Mouse (Mus musculus) stomach, embryonic 16.5 days (tissue): ENCODE data around the gene Gbgt1. TPM values are rescaled to one million over a fixed set of nuclear protein-coding genes. Genes with fewer than 3 reads are reported as not detected.

Source experiments
- ATAC-seq: fragments of 200-750 bp; cut with Nextera tagmentation; 2 replicates; pipeline ENCODE4 v1.8.0; 2017; ENCODE audit warnings: moderate number of reproducible peaks, moderate TSS enrichment; ENCODE audit not compliant: insufficient read depth, low FRiP score
- H3K27ac ChIP-seq: fragments of 300-500 bp; sonication (generic); 2 replicates; pipeline ENCODE4 v1.5.1; 2014; ENCODE audit warnings: low read length
- H3K27me3 ChIP-seq: fragments of 300-500 bp; sonication (generic); 2 replicates; pipeline ENCODE4 v1.6.1; 2014; ENCODE audit warnings: low read length, control low read depth, mixed read lengths; ENCODE audit not compliant: control insufficient read depth, insufficient read depth
- H3K36me3 ChIP-seq: fragments of 300-500 bp; sonication (generic); 2 replicates; pipeline ENCODE4 v1.6.1; 2014; ENCODE audit warnings: low read length; ENCODE audit not compliant: control insufficient read depth, insufficient read depth
- H3K4me1 ChIP-seq: fragments of 300-500 bp; sonication (generic); 2 replicates; pipeline ENCODE4 v1.6.1; 2014; ENCODE audit warnings: low read length, control low read depth, mixed read lengths; ENCODE audit not compliant: control insufficient read depth, insufficient read depth
- H3K4me2 ChIP-seq: fragments of 300-500 bp; sonication (generic); 2 replicates; pipeline ENCODE4 v1.6.1; 2014; ENCODE audit warnings: low read depth, low read length, mixed read lengths
- H3K4me3 ChIP-seq: fragments of 300-500 bp; sonication (generic); replicated peaks from 2 replicates; pipeline ENCODE4 v1.5.1; 2014; ENCODE audit warnings: mild to moderate bottlenecking, low read length
- H3K9ac ChIP-seq: fragments of 300-500 bp; sonication (generic); 2 replicates; pipeline ENCODE4 v1.6.1; 2014; ENCODE audit warnings: low read length
- H3K9me3 ChIP-seq: fragments of 300-500 bp; sonication (generic); replicated peaks from 2 replicates; pipeline ENCODE4 v1.6.1; 2016; ENCODE audit warnings: low read length, control low read depth; ENCODE audit not compliant: control insufficient read depth
- WGBS: fragments of 180-500 bp; shearing (Covaris S2); extraction: QIAGEN DNeasy Blood & Tissue Kit; methylation state at CpG from one replicate; pipeline ENCODE4 v1.1.7; 2014; 5-methylcytosine and 5-hydroxymethylcytosine counted together
- polyA plus RNA-seq: library from polyadenylated mRNA; unstranded; fragments of >200 nt; fragmentation: Nextera tagmentation; extraction: Ambion mirVana; gene quantifications from 2 replicates; pipeline ENCODE4 v1.2.1, GENCODE M21; 2015

The Gbgt1 gene
- polyA plus RNA-seq, 1 experiment from 2014 or later = 3.5 TPM

DNA sequence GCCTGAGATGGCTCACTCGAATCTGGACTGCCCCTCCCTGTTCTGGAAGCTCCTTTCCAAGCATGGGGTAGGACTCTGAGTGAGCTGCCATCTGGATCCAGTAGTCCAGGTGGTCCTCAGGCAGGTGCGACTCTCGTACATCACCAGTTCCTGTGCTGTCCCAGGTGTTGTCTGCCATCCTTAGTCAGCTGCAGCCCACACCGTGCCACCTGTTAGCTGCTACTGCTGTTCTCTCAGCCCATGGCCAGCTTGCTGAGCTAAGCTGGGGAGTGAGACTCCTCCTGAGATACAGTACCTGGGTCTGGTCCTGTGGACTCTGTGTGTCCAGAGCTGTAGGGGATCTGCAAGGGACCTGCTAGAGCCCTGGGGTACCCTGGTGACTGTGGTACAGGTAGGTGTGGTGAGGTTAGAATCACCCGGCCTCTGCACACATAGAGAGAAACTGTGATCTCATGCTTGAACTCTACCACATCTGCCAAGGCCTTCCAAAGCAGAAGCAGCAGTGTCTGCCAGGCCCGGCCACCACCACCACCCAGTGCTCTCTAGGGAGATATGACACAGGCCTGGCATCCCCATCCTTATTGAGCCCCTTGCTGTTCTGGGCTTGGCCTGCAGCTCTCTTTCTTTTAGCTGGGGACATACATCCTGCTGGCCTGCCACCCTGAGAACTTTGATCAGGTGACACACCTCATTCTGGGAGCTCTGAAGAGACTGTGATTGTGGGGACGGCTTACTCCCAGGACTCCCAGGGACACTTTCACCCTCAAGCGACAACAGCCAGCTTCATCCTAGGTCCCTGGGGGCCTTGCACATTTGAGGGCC, 41.5 kb downstream of the Gbgt1 start:
- no peaks in the 10 kb centered on the region for H3K27me3 ChIP-seq
- H3K27ac ChIP-seq = peak overlapping the region; percentile 90
- no peak for ATAC-seq
- H3K4me2 ChIP-seq = no peak overlapping the region
- H3K9me3 ChIP-seq = no peaks in the 10 kb centered on the region
- H3K9ac ChIP-seq = peak overlapping the region; percentile 55; the same call in 1 of the 2 replicates
- H3K36me3 ChIP-seq = peaks cover 5% of the 10 kb centered on the region; the same call in 1 of the 2 replicates
- no peak overlapping the region for H3K4me3 ChIP-seq
- WGBS = 70% methylated on average over 8 of the region's 8 CpGs
- peaks cover 71% of the 10 kb centered on the region for H3K4me1 ChIP-seq

DNA sequence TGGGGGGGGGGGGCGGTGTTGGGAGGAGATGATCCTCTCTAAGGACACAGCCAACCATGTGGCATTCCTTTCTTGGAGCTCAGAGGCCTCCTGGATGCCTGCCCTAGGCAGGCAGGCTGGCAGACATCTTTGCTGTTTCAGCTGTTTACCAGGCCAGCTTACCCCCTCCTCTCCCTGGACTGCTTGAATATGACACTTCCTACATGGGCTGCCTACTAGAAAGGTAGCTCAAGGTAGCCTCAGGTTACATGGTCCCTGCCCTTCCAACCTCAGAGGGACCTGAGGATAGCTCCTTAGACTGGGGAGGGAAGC, 42.1 kb downstream of the Gbgt1 start:
- peak overlapping the region; percentile 55 for H3K9ac ChIP-seq
- no peak overlapping the region; the same call in 1 of the 2 replicates for H3K4me2 ChIP-seq
- no peaks in the 10 kb centered on the region for H3K27me3 ChIP-seq
- H3K4me1 ChIP-seq = peaks cover 68% of the 10 kb centered on the region
- no peak overlapping the region for H3K4me3 ChIP-seq
- ATAC-seq = no peak
- peak overlapping the region; percentile 90 for H3K27ac ChIP-seq
- no peaks in the 10 kb centered on the region for H3K9me3 ChIP-seq
- H3K36me3 ChIP-seq = peaks cover 10% of the 10 kb centered on the region
- 50% methylated on average over 1 of the region's 1 CpGs for WGBS

DNA sequence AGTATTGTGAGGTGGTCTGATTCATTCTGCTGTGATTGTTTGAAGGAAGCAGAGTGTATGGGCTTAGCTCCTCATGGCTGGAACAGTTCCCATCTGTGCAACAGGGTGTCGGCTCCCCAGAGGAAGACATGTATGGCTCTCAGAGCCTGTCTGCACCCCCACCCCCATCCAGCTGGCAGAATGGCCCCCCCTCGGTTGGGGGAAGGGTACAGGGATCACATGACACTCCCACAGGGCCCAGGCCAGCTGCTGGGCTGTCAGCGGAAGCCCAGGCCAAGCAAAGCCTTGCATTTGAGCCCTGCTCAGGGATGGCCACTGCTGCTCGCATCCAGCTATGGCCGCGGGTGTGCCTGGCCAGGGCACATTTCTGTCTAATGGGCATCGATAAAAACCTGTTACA, 42.5 kb downstream of the Gbgt1 start:
- Histone ChIP-seq H3K4me3 (no peak overlapping the region), H3K27ac (peak overlapping the region; percentile 90), H3K4me2 (peak overlapping the region; percentile 10; the same call in 1 of the 2 replicates), H3K9ac (peak overlapping the region; percentile 55), H3K9me3 (no peaks in the 10 kb centered on the region), H3K27me3 (no peaks in the 10 kb centered on the region), H3K36me3 (peaks cover 14% of the 10 kb centered on the region), H3K4me1 (peaks cover 64% of the 10 kb centered on the region)
- ATAC-seq = peak; percentile 22; the same call in 1 of the 2 replicates
- WGBS = 47% methylated on average over 7 of the region's 7 CpGs

DNA sequence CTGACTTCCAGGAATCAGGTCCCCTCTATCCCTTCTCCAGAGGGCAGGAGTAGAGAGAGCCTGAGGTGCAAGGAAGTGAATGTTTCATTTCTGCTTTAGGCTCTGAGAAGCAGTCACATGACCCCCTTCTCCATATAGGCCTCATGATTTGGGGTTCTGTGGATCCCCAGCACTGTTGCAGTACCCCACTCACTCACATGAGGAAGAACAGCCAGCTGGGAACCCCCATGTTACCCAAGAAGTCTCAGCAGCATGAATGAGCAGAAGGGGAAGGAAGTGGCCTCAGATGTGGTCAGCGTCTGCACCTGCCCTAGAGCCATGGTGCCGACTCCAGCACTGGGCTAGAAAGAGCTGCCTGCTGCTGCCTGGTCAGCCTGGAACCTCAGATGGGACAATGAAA, 43.3 kb downstream of the Gbgt1 start:
- Histone ChIP-seq H3K27ac (peak overlapping the region; percentile 90), H3K9ac (peak overlapping the region; percentile 55; the same call in 1 of the 2 replicates), H3K4me3 (no peak overlapping the region)

DNA sequence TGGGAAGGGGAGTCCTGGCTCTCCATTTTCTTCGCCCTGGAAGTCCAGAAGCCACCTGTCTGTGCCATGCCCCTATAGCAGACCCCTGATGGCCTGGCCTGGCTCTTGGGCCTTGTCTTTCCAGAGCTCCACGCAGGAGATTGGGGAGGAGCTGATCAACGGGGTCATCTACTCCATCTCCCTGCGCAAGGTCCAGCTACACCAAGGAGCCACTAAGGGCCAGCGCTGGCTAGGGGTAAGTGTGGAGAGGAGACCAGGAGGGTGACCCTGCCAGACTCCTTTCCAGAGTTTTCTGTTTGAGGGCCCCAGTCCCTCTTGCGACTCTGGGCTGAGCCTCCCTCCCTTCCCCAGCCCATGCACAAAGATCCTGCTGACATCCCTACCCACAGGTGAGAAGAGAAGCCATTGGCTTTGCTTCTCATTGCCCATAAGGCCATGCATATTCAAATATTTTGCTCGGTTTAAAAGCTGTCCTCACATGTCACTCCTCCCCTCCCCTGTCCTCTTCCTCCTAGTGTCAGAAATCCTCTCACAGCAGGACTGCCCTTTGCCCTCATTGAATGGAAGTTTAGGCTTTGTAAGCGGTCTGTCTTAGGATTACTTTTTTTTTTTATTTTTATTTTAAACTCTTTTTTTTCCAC, 44.0 kb downstream of the Gbgt1 start:
- Histone ChIP-seq H3K9me3 (no peaks in the 10 kb centered on the region), H3K4me1 (peaks cover 49% of the 10 kb centered on the region), H3K4me3 (no peak overlapping the region), H3K36me3 (peaks cover 18% of the 10 kb centered on the region), H3K4me2 (no peak overlapping the region), H3K9ac (no peak overlapping the region), H3K27me3 (no peaks in the 10 kb centered on the region), H3K27ac (no peak overlapping the region)
- ATAC-seq = no peak
- WGBS = 79% methylated on average over 8 of the region's 8 CpGs

More for the DNA sequence above, 43.3 kb downstream of the Gbgt1 start:
- no peak for ATAC-seq
- Histone ChIP-seq H3K4me2 (no peak overlapping the region), H3K36me3 (peaks cover 14% of the 10 kb centered on the region), H3K4me1 (peaks cover 56% of the 10 kb centered on the region), H3K27me3 (no peaks in the 10 kb centered on the region), H3K9me3 (no peaks in the 10 kb centered on the region)
- WGBS = 71% methylated on average over 2 of the region's 2 CpGs

DNA sequence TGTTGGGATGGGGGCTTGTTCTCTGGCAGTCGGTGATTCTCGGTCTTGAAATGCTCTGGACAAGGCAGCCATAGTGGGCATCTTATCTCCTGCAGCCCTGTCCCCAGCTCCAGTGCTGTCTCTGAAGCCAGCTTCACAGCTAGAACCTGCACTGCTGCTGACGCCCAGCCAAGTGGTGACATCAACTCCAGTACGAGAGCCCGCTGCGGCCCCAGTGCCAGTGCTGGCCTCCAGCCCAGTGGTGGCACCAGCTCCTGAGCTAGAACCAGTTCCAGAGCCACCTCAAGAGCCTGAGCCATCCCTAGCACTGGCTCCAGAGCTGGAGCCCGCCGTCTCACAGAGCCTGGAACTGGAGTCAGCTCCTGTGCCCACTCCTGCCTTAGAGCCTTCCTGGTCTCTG, 47.2 kb downstream of the Gbgt1 start:
- Histone ChIP-seq H3K27me3 (no peaks in the 10 kb centered on the region), H3K4me2 (no peak overlapping the region), H3K4me1 (peaks cover 18% of the 10 kb centered on the region), H3K9ac (no peak overlapping the region), H3K27ac (peak overlapping the region; percentile 38; the same call in 1 of the 2 replicates), H3K4me3 (no peak overlapping the region), H3K36me3 (peaks cover 22% of the 10 kb centered on the region), H3K9me3 (no peaks in the 10 kb centered on the region)
- ATAC-seq = no peak
- WGBS = 88% methylated on average over 8 of the region's 8 CpGs

DNA sequence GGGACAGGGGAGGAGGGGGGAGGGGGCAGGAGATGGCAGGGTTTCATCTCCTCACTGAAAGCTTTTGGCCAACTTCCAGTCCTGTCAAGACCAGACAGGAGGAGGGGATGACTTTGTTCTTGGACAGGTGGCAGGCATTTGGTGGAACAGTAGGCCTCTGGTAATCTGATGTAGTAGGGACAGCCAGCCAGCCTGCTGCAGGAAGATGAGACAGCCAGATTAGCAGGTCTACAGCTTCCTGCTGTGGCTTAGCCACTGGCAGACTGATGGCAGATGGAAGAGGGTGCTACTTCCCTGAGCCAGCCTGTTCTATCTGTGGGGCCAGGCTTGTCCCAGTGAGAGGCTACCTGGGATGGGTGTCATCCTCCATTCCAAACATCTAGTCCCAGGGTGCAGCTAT, 49.3 kb downstream of the Gbgt1 start:
- no peak for ATAC-seq
- Histone ChIP-seq H3K9ac (no peak overlapping the region), H3K4me2 (no peak overlapping the region), H3K4me3 (no peak overlapping the region), H3K27me3 (no peaks in the 10 kb centered on the region), H3K27ac (no peak overlapping the region), H3K36me3 (peaks cover 31% of the 10 kb centered on the region), H3K4me1 (no peaks in the 10 kb centered on the region), H3K9me3 (no peaks in the 10 kb centered on the region)

DNA sequence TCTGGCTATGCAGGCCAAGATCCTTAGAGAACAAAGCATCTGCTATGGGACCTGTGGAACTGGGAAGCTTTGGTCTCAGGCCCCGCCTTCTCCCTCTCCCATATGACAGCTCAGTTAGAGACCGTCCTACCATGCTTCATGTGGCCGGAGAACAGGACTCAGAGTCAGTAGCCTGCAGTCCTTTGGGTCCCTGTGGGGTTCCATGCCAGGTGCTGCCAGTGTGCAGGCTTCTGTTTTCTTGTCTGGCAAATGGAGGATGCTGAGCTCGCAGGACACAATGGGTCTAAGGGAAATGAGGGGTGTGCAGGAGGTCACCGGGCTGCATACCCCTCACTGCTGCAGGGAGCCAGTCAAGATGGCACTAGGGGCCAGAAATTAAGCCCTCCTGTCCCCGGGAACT, 49.9 kb downstream of the Gbgt1 start:
- WGBS = 75% methylated on average over 6 of the region's 6 CpGs
- no peaks in the 10 kb centered on the region for H3K4me1 ChIP-seq
- H3K9me3 ChIP-seq = no peaks in the 10 kb centered on the region
- H3K27ac ChIP-seq = no peak overlapping the region
- no peak overlapping the region for H3K4me2 ChIP-seq
- no peak for ATAC-seq
- no peak overlapping the region for H3K4me3 ChIP-seq
- H3K36me3 ChIP-seq = peaks cover 31% of the 10 kb centered on the region
- no peaks in the 10 kb centered on the region for H3K27me3 ChIP-seq
- no peak overlapping the region for H3K9ac ChIP-seq
